15 mouse cellular contexts compared by ENCODE assay signal in the genomic region with DNA sequence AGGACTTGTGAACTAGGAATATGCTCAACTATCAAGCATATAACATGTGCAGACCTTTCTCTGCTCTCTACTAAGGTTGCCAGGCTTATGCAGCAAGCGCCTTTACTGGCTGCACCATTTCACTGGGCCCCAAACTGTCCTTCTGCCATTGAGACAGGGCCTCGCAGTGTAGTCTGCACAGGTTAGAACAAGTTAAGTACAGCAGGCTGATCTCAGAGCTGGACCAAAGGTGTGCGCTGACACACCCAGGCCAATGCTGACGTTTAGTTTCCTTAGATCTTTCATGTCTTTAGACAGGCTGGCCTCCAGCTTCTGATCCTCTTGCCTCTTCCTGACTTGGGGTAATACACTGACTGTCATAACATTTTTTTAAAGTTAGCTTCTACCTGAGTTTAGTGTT.
"Had no signal": no experiment of that assay in that cellular context is flagged by ENCODE, and none has a peak within 500 bp of the region (broad histone marks: within the 10 kb centered on the region; RNA-seq: fewer than 3 reads in every experiment).

No protein-coding gene starts in this region.

- H3K27me3 ChIP-seq: limb, embryonic 13.5 days; liver, embryonic 12.5 days; liver, embryonic 15.5 days; lung, embryonic 15.5 days; megakaryocyte, embryonic 14.5 days had no signal

- H3K4me2 ChIP-seq: limb, embryonic 13.5 days; liver, embryonic 12.5 days; liver, embryonic 15.5 days; lung, embryonic 15.5 days; midbrain, embryonic 11.5 days had no signal

- H3K27ac ChIP-seq: limb, embryonic 10.5 days; limb, embryonic 13.5 days; liver, embryonic 12.5 days; liver, embryonic 15.5 days; lung, embryonic 15.5 days had no signal

- DNase-seq: kidney, adult 18-20 months; kidney, adult 9 months; kidney, postnatal 14 days; kidney, postnatal 4 days; liver; lung, postnatal 10 days; midbrain, embryonic 14.5 days; thymus, postnatal 25 days had no signal

- H3K4me1 ChIP-seq: limb, embryonic 10.5 days; limb, embryonic 13.5 days; liver, embryonic 12.5 days; liver, embryonic 15.5 days; lung, embryonic 15.5 days; megakaryocyte, embryonic 14.5 days had no signal

- ATAC-seq: liver, embryonic 12.5 days had no signal

- H3K9me3 ChIP-seq: limb, embryonic 10.5 days; limb, embryonic 13.5 days; liver, embryonic 12.5 days; liver, embryonic 15.5 days; lung, embryonic 15.5 days; megakaryocyte, embryonic 14.5 days had no signal

- H3K9ac ChIP-seq: limb, embryonic 13.5 days; liver, embryonic 12.5 days; liver, embryonic 15.5 days; lung, embryonic 15.5 days had no signal

- H3K4me3 ChIP-seq: limb, embryonic 10.5 days; limb, embryonic 13.5 days; liver, embryonic 12.5 days; liver, embryonic 15.5 days; lung, embryonic 15.5 days; megakaryocyte, embryonic 14.5 days had no signal
